Mouse (Mus musculus): ENCODE results near the gene Ovol2. TPM values are rescaled to one million over a fixed set of nuclear protein-coding genes. Genes with fewer than 3 reads are reported as not detected.

The Ovol2 gene
- total and polyA plus RNA-seq, 3 experiments: 0.14 TPM; not detected in 2

DNA sequence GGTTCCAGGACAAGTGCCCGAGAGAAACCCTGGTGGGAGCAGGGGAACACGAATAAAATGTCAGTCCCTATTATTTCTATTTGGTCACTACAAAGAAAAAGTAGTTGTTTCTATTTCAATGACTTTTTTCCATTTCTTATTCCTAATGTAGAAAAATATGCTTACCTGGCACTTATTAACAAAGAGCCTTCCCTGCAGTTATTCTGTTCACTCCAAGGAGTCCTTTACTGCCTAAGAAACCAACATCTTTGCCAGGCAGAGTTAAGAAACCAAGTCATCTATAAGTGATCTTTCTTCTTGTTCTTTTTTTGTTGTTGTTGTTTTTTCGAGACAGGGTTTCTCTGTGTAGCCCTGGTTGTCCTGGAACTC, 66.8 kb downstream of the Ovol2 start:
- no peaks in the 10 kb centered on the region for H3K27me3 ChIP-seq (ENCODE audit: control insufficient read depth, insufficient read depth, low read length)
- H3K9ac ChIP-seq (ENCODE audit: low read depth, low read length): no peak overlapping the region
- no peak for DNase-seq
- peaks cover 4% of the 10 kb centered on the region for H3K79me2 ChIP-seq (replicated peaks; ENCODE audit: control insufficient read depth, insufficient read depth, low read length)
- no peak overlapping the region for H3K4me3 ChIP-seq
- H3K4me1 ChIP-seq (ENCODE audit: control insufficient read depth, insufficient read depth, low read length): no peaks in the 10 kb centered on the region; the same call in 1 of the 2 replicates
- peaks cover 26% of the 10 kb centered on the region for H3K36me3 ChIP-seq (ENCODE audit: control insufficient read depth, insufficient read depth, low read length)
- WGBS: 71% methylated on average over 3 of the region's 3 CpGs
- no peak overlapping the region for H3K27ac ChIP-seq
- no peak for TF ChIP-seq CTCF (IDR thresholded peaks at IDR 0.05)
- TF ChIP-seq POLR2A (IDR thresholded peaks at IDR 0.05; ENCODE audit: insufficient read depth, low read depth, low read length): no peak
- TF ChIP-seq EP300 (IDR thresholded peaks at IDR 0.05; ENCODE audit: insufficient read depth, low read depth, low read length): no peak
- intact Hi-C loops (cut with DNase I): no loop called here

GRCm38 (mm10) chr2:144264398-144265119, 67.4 kb downstream of the Ovol2 start:
- intact Hi-C loops (cut with DNase I): no loop called here
- peaks cover 28% of the 10 kb centered on the region for H3K36me3 ChIP-seq (ENCODE audit: control insufficient read depth, insufficient read depth, low read length)
- no peak for TF ChIP-seq POLR2A (IDR thresholded peaks at IDR 0.05; ENCODE audit: insufficient read depth, low read depth, low read length)
- TF ChIP-seq EP300 (IDR thresholded peaks at IDR 0.05; ENCODE audit: insufficient read depth, low read depth, low read length): no peak
- TF ChIP-seq CTCF (IDR thresholded peaks at IDR 0.05): no peak
- WGBS: 49% methylated on average over 5 of the region's 5 CpGs
- no peak overlapping the region for H3K9ac ChIP-seq (ENCODE audit: low read depth, low read length)
- no peaks in the 10 kb centered on the region; the same call in 1 of the 2 replicates for H3K4me1 ChIP-seq (ENCODE audit: control insufficient read depth, insufficient read depth, low read length)
- no peak overlapping the region for H3K27ac ChIP-seq
- peaks cover 4% of the 10 kb centered on the region; the same call in 1 of the 2 replicates for H3K79me2 ChIP-seq (replicated peaks; ENCODE audit: control insufficient read depth, insufficient read depth, low read length)
- no peak for DNase-seq
- no peak overlapping the region for H3K4me3 ChIP-seq
- H3K27me3 ChIP-seq (ENCODE audit: control insufficient read depth, insufficient read depth, low read length): no peaks in the 10 kb centered on the region

DNA sequence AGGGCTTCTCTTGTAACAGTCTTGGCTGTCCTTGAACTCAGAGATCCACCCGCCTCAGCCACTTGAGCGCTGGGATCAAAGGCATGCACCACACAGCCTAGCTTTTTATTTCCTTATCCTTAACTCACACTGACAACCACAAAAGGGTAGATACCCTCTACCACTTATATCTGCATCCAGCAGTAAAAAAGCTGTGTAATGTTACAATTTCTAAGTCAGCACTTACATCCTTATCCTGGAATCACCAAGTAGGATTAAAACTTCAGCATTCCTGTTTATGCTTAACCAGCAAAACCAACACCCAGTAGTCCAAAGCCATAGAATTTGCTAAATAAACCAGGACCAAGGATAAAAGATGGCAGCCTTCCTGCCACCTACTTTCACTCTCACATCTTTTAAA, 69.1 kb downstream of the Ovol2 start:
- Histone ChIP-seq H3K36me3 (ENCODE audit: control insufficient read depth, insufficient read depth, low read length) (peaks cover 15% of the 10 kb centered on the region), H3K79me2 (replicated peaks; ENCODE audit: control insufficient read depth, insufficient read depth, low read length) (peaks cover 4% of the 10 kb centered on the region; the same call in 1 of the 2 replicates), H3K9ac (ENCODE audit: low read depth, low read length) (no peak overlapping the region), H3K27ac (no peak overlapping the region), H3K4me1 (ENCODE audit: control insufficient read depth, insufficient read depth, low read length) (no peaks in the 10 kb centered on the region; the same call in 1 of the 2 replicates), H3K4me3 (no peak overlapping the region), H3K27me3 (ENCODE audit: control insufficient read depth, insufficient read depth, low read length) (no peaks in the 10 kb centered on the region)
- intact Hi-C loops (cut with DNase I): no loop called here
- WGBS: 88% methylated on average over 2 of the region's 2 CpGs
- no peak for TF ChIP-seq POLR2A (IDR thresholded peaks at IDR 0.05; ENCODE audit: insufficient read depth, low read depth, low read length)
- TF ChIP-seq EP300 (IDR thresholded peaks at IDR 0.05; ENCODE audit: insufficient read depth, low read depth, low read length): no peak
- TF ChIP-seq CTCF (IDR thresholded peaks at IDR 0.05): no peak
- no peak for DNase-seq

Other genes with a start within 250 kb of the Ovol2 start
- 10 to 100 TPM; 16.4 to 17.5 TPM for gene Mgme1, start 61.5 kb downstream of the Ovol2 start, total RNA-seq (2021)
- 7.3 and 11.9 TPM in 2 replicates for gene Mgme1, start 61.5 kb downstream of the Ovol2 start, polyA plus RNA-seq (2012; rRNA removed)
- 10 to 100 TPM; 51.5 to 55.3 TPM for gene Snx5, start 61.2 kb downstream of the Ovol2 start, total RNA-seq (2021)
- 22.2 and 39.7 TPM in 2 replicates for gene Snx5, start 61.2 kb downstream of the Ovol2 start, polyA plus RNA-seq (2012; rRNA removed)
- 10 to 100 TPM; 23.7 to 26.8 TPM for gene Kat14, start 36.8 kb upstream of the Ovol2 start, total RNA-seq (2021)
- 22.2 and 26.1 TPM in 2 replicates for gene Kat14, start 36.8 kb upstream of the Ovol2 start, polyA plus RNA-seq (2012; rRNA removed)
- 1 to 10 TPM; 8.9 to 9.1 TPM for gene Pet117, start 36.9 kb upstream of the Ovol2 start, total RNA-seq (2021)
- gene Pet117, start 36.9 kb upstream of the Ovol2 start, polyA plus RNA-seq (2012; rRNA removed): not detected in 2 replicates
- under 1 TPM; 0.63 to 0.66 TPM for gene Dzank1, start 195.3 kb upstream of the Ovol2 start, total RNA-seq (2021)
- 0.49 and 0.76 TPM in 2 replicates for gene Dzank1, start 195.3 kb upstream of the Ovol2 start, polyA plus RNA-seq (2012; rRNA removed)
- gene Polr3f, start 195.6 kb upstream of the Ovol2 start, total RNA-seq (2021): 10 to 100 TPM; 10.4 to 12.1 TPM
- 4.0 and 8.8 TPM in 2 replicates for gene Polr3f, start 195.6 kb upstream of the Ovol2 start, polyA plus RNA-seq (2012; rRNA removed)
- gene Rbbp9, start 218.7 kb upstream of the Ovol2 start, total RNA-seq (2021): 10 to 100 TPM; 10.4 to 12.1 TPM
- gene Rbbp9, start 218.7 kb upstream of the Ovol2 start, polyA plus RNA-seq (2012; rRNA removed): 7.3 and 11.0 TPM in 2 replicates
- 10 to 100 TPM; 22.9 to 23.9 TPM for gene Sec23b, start 224.1 kb upstream of the Ovol2 start, total RNA-seq (2021)
- 18.4 and 28.3 TPM in 2 replicates for gene Sec23b, start 224.1 kb upstream of the Ovol2 start, polyA plus RNA-seq (2012; rRNA removed)

Measured in heart, adult 2 months (tissue).